Mouse (Mus musculus) G1E (cell line): ENCODE results near the gene Bach2. TPM values are rescaled to one million over a fixed set of nuclear protein-coding genes. Genes with fewer than 3 reads are reported as not detected.

ENCODE experiments used
- ATAC-seq: 2 replicates; pipeline ENCODE4 v1.8.0; 2016; ENCODE audit warnings: mild to moderate bottlenecking; ENCODE audit not compliant: insufficient number of reproducible peaks, poor library complexity, low FRiP score, severe bottlenecking; ENCODE audit errors: extremely low read depth
- DNase-seq: peaks from one replicate; pipeline ENCODE4 v3.0.0; 2012; ENCODE audit warnings: low spot score
- H3K27me3 ChIP-seq: 2 replicates; pipeline ENCODE4 v1.6.1; 2012; ENCODE audit warnings: mild to moderate bottlenecking, low read length, inconsistent platforms; ENCODE audit not compliant: insufficient read depth
- H3K36me3 ChIP-seq: replicated peaks from 2 replicates; pipeline ENCODE3; 2012; ENCODE audit warnings: mild to moderate bottlenecking, inconsistent platforms
- H3K4me1 ChIP-seq: 2 replicates; pipeline ENCODE4 v1.6.1; 2012; ENCODE audit warnings: low read depth, low read length, inconsistent platforms, mixed read lengths; ENCODE audit not compliant: insufficient read depth
- H3K4me3 ChIP-seq: 2 replicates; pipeline ENCODE4 v1.5.1; 2012; ENCODE audit warnings: low read depth, mild to moderate bottlenecking, inconsistent platforms, low read length, moderate library complexity, mixed read lengths
- H3K9me3 ChIP-seq: replicated peaks from 2 replicates; pipeline ENCODE4 v1.6.1; 2012; ENCODE audit warnings: inconsistent platforms
- CTCF ChIP-seq: IDR thresholded peaks from 2 replicates; pipeline ENCODE4 v1.5.1; 2012; ENCODE audit warnings: low read depth, low read length, inconsistent platforms, mixed read lengths
- GATA1 ChIP-seq: IDR thresholded peaks from 2 replicates; pipeline ENCODE4 v1.6.1; 2012; ENCODE audit warnings: borderline replicate concordance, low read length, inconsistent platforms, mixed read lengths
- GATA2 ChIP-seq: IDR thresholded peaks from 2 replicates; pipeline ENCODE4 v1.6.1; 2012; ENCODE audit warnings: low read depth, low read length, inconsistent platforms, borderline replicate concordance
- POLR2AphosphoS5 ChIP-seq: IDR thresholded peaks from 2 replicates; pipeline ENCODE4 v1.6.1; 2012; ENCODE audit warnings: low read depth, low read length, inconsistent platforms; ENCODE audit not compliant: insufficient replicate concordance
- TAL1 ChIP-seq: conservative IDR thresholded peaks from 2 replicates; pipeline ENCODE4 v1.6.1; 2012; ENCODE audit warnings: low read depth, low read length, inconsistent platforms, mixed read lengths
- polyA plus RNA-seq: library from polyadenylated mRNA; stranded (reverse); fragments of >175 nt; gene quantifications from 2 replicates; pipeline ENCODE4 v1.2.3, GENCODE M21; 2012
- total RNA-seq, 2 experiments: library from RNA; stranded (forward) in 1 of 2; stranded (reverse) in 1 of 2; fragments of 200-1000 nt in 1 of 2; fragments of >200 nt in 1 of 2; fragmentation: Nextera tagmentation in 1 of 2; gene quantifications; 2 replicates each; pipeline ENCODE4 v1.2.3; 2014 to 2017

Bach2 gene
- total and polyA plus RNA-seq, 3 experiments: 0.22 to 2.2 TPM; not detected in 1

GRCm38 (mm10) chr4:32424434-32424833, 185.8 kb downstream of the Bach2 start:
- TF ChIP-seq TAL1 (no peak), CTCF (no peak), POLR2AphosphoS5 (no peak), GATA1 (no peak), GATA2 (no peak)
- ATAC-seq (no peak), DNase-seq (no peak)
- Histone ChIP-seq H3K4me1 (no peaks in the 10 kb centered on the region), H3K9me3 (no peaks in the 10 kb centered on the region), H3K36me3 (no peaks in the 10 kb centered on the region), H3K4me3 (no peak overlapping the region), H3K27me3 (no peaks in the 10 kb centered on the region; the same call in 1 of the 2 replicates)

GRCm38 (mm10) chr4:32425060-32425459, 186.5 kb downstream of the Bach2 start:
- Histone ChIP-seq H3K4me3 (no peak overlapping the region), H3K9me3 (no peaks in the 10 kb centered on the region), H3K36me3 (no peaks in the 10 kb centered on the region), H3K4me1 (no peaks in the 10 kb centered on the region), H3K27me3 (no peaks in the 10 kb centered on the region; the same call in 1 of the 2 replicates)
- ATAC-seq: no peak
- DNase-seq: no peak
- TF ChIP-seq POLR2AphosphoS5 (no peak), GATA1 (no peak), CTCF (no peak), GATA2 (no peak), TAL1 (no peak)

GRCm38 (mm10) chr4:32425641-32426040, 187.0 kb downstream of the Bach2 start:
- Histone ChIP-seq H3K9me3 (no peaks in the 10 kb centered on the region), H3K36me3 (no peaks in the 10 kb centered on the region), H3K4me3 (no peak overlapping the region), H3K27me3 (no peaks in the 10 kb centered on the region; the same call in 1 of the 2 replicates), H3K4me1 (no peaks in the 10 kb centered on the region)
- no peak for TF ChIP-seq POLR2AphosphoS5
- TF ChIP-seq TAL1: no peak
- no peak for TF ChIP-seq GATA2
- no peak for TF ChIP-seq CTCF
- TF ChIP-seq GATA1: no peak
- ATAC-seq (no peak), DNase-seq (no peak)

- H3K9me3 ChIP-seq: no peaks in the 10 kb centered on the region
- ATAC-seq (no peak), DNase-seq (no peak)
- TF ChIP-seq POLR2AphosphoS5 (no peak), CTCF (no peak), GATA1 (no peak), TAL1 (no peak), GATA2 (no peak)
- no peak overlapping the region for H3K4me3 ChIP-seq
- H3K4me1 ChIP-seq: no peaks in the 10 kb centered on the region
- no peaks in the 10 kb centered on the region; the same call in 1 of the 2 replicates for H3K27me3 ChIP-seq
- no peaks in the 10 kb centered on the region for H3K36me3 ChIP-seq
Measured at GRCm38 (mm10) chr4:32426779-32427577, 188.4 kb downstream of the Bach2 start.

GRCm38 (mm10) chr4:32428738-32429137, 190.1 kb downstream of the Bach2 start:
- no peak overlapping the region for H3K4me3 ChIP-seq
- no peaks in the 10 kb centered on the region; the same call in 1 of the 2 replicates for H3K27me3 ChIP-seq
- ATAC-seq: no peak

GRCm38 (mm10) chr4:32430136-32430535, 191.5 kb downstream of the Bach2 start:
- TF ChIP-seq CTCF (no peak), TAL1 (no peak), GATA2 (no peak), GATA1 (no peak), POLR2AphosphoS5 (no peak)
- Histone ChIP-seq H3K4me1 (no peaks in the 10 kb centered on the region), H3K36me3 (no peaks in the 10 kb centered on the region), H3K27me3 (no peaks in the 10 kb centered on the region; the same call in 1 of the 2 replicates), H3K4me3 (no peak overlapping the region), H3K9me3 (no peaks in the 10 kb centered on the region)
- ATAC-seq (no peak), DNase-seq (no peak)

More at GRCm38 (mm10) chr4:32428738-32429137, 190.1 kb downstream of the Bach2 start:
- Histone ChIP-seq H3K4me1 (no peaks in the 10 kb centered on the region), H3K9me3 (no peaks in the 10 kb centered on the region), H3K36me3 (no peaks in the 10 kb centered on the region)
- TF ChIP-seq TAL1 (no peak), CTCF (no peak), GATA1 (no peak)
- no peak for DNase-seq

GRCm38 (mm10) chr4:32430981-32431380, 192.4 kb downstream of the Bach2 start:
- Histone ChIP-seq H3K9me3 (no peaks in the 10 kb centered on the region), H3K4me3 (no peak overlapping the region), H3K36me3 (no peaks in the 10 kb centered on the region), H3K4me1 (no peaks in the 10 kb centered on the region), H3K27me3 (no peaks in the 10 kb centered on the region; the same call in 1 of the 2 replicates)
- no peak for TF ChIP-seq POLR2AphosphoS5
- no peak for TF ChIP-seq GATA1
- TF ChIP-seq TAL1: no peak
- no peak for TF ChIP-seq GATA2
- TF ChIP-seq CTCF: no peak
- ATAC-seq: no peak
- no peak for DNase-seq
